Mouse (Mus musculus): Measurements from ENCODE around the gene Arsa.

The Arsa gene

DNA sequence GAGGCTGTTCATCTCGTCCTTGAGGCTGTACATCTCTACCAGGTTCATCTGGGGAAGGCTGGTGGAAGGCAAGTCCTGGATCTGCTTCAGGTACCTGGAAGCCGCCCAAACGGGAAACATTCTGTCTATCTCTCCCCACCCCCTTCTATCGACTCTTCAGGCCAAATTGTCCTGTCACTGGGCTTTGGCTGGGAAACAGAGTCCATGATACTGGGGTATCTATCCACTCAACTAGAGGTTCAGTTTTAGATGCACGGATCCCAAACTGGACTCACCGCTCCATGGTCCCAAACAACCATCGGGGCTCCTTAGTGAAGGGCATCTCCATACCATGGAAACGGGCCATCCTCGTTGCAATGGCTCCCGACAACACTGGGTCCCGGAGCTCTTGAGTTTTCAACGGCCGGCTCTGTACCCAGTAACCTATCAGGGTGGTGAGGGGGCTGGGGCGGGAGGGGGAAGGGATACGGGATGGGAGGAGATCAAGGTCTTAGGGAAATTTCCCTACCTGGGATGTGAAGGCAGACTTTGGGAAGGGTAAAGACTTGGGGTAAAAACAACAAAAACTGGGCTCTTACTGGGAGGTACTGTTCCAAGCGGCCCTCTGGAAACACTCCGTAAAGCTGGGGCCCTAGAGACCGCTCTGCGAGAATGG is 49.0 kb downstream of the Arsa start:
- Histone ChIP-seq H3K4me1 (replicated peaks; ENCODE audit: low read depth, low read length) (peaks cover 52% of the 10 kb centered on the region), H3K27me3 (ENCODE audit: insufficient read depth, low read length) (peaks cover 16% of the 10 kb centered on the region; the same call in 1 of the 2 replicates), H3K36me3 (ENCODE audit: insufficient read depth, low read length) (peaks cover 22% of the 10 kb centered on the region), H3K4me3 (replicated peaks; ENCODE audit: low read length) (peak overlapping the region; percentile 92), H3K9me3 (ENCODE audit: low read length) (no peaks in the 10 kb centered on the region)
- TF ChIP-seq POU5F1 (IDR thresholded peaks at IDR 0.05; ENCODE audit: borderline replicate concordance, low read length) (no peak), NANOG (IDR thresholded peaks at IDR 0.05; ENCODE audit: borderline replicate concordance, low read length) (no peak), CTCF (conservative IDR thresholded peaks at IDR 0.05; ENCODE audit: low read length) (no peak)

GRCm38 (mm10) chr15:89426716-89427115 is 50.5 kb downstream of the Arsa start:
- Histone ChIP-seq H3K4me3 (replicated peaks; ENCODE audit: low read length) (peak overlapping the region; percentile 17; the same call in 1 of the 2 replicates), H3K27me3 (ENCODE audit: insufficient read depth, low read length) (peaks cover 18% of the 10 kb centered on the region; the same call in 1 of the 2 replicates), H3K9me3 (ENCODE audit: low read length) (no peaks in the 10 kb centered on the region), H3K36me3 (ENCODE audit: insufficient read depth, low read length) (peaks cover 22% of the 10 kb centered on the region), H3K4me1 (replicated peaks; ENCODE audit: low read depth, low read length) (peaks cover 52% of the 10 kb centered on the region)
- no peak for TF ChIP-seq NANOG (IDR thresholded peaks at IDR 0.05; ENCODE audit: borderline replicate concordance, low read length)
- no peak for TF ChIP-seq CTCF (conservative IDR thresholded peaks at IDR 0.05; ENCODE audit: low read length)
- TF ChIP-seq POU5F1 (IDR thresholded peaks at IDR 0.05; ENCODE audit: borderline replicate concordance, low read length): no peak

- Histone ChIP-seq H3K9me3 (ENCODE audit: low read length) (no peaks in the 10 kb centered on the region), H3K36me3 (ENCODE audit: insufficient read depth, low read length) (peaks cover 22% of the 10 kb centered on the region), H3K4me1 (replicated peaks; ENCODE audit: low read depth, low read length) (peaks cover 47% of the 10 kb centered on the region), H3K27me3 (ENCODE audit: insufficient read depth, low read length) (peaks cover 18% of the 10 kb centered on the region; the same call in 1 of the 2 replicates), H3K4me3 (replicated peaks; ENCODE audit: low read length) (peak within 1 kb of the TSS; percentile 69)
- no peak for TF ChIP-seq CTCF (conservative IDR thresholded peaks at IDR 0.05; ENCODE audit: low read length)
- no peak for TF ChIP-seq NANOG (IDR thresholded peaks at IDR 0.05; ENCODE audit: borderline replicate concordance, low read length)
- TF ChIP-seq POU5F1 (IDR thresholded peaks at IDR 0.05; ENCODE audit: borderline replicate concordance, low read length): no peak
These were observed 51.5 kb downstream of the Arsa start, which contains the start of gene Cpt1b for GRCm38 (mm10) chr15:89425711-89426121. Gene Cpt1b (minus strand): TSS chr15:89425863.

- peaks cover 22% of the 10 kb centered on the region for H3K36me3 ChIP-seq (ENCODE audit: insufficient read depth, low read length)
- peaks cover 44% of the 10 kb centered on the region for H3K4me1 ChIP-seq (replicated peaks; ENCODE audit: low read depth, low read length)
- H3K9me3 ChIP-seq (ENCODE audit: low read length): no peaks in the 10 kb centered on the region
- TF ChIP-seq POU5F1 (IDR thresholded peaks at IDR 0.05; ENCODE audit: borderline replicate concordance, low read length): no peak
- TF ChIP-seq CTCF (conservative IDR thresholded peaks at IDR 0.05; ENCODE audit: low read length): no peak
- no peak for TF ChIP-seq NANOG (IDR thresholded peaks at IDR 0.05; ENCODE audit: borderline replicate concordance, low read length)
- H3K27me3 ChIP-seq (ENCODE audit: insufficient read depth, low read length): peaks cover 18% of the 10 kb centered on the region; the same call in 1 of the 2 replicates
- H3K4me3 ChIP-seq (replicated peaks; ENCODE audit: low read length): peak overlapping the region; percentile 37; the same call in 1 of the 2 replicates
These were observed 52.6 kb downstream of the Arsa start for GRCm38 (mm10) chr15:89424621-89425020.

All from E14TG2a.4 (cell line).